Mouse (Mus musculus) layer of hippocampus, adult 2 months (tissue): ENCODE results near the gene E130114P18Rik. TPM values are rescaled to one million over a fixed set of nuclear protein-coding genes. Genes with fewer than 3 reads are reported as not detected.

Experiments
- DNase-seq, 2 experiments: peaks; one replicate each; pipeline ENCODE4 v3.0.0; 2022; ENCODE audit warnings: low spot score in 2 of 2
- H3K27ac ChIP-seq: fragments of 200-600 bp; 2 replicates; pipeline ENCODE4 v1.8.1; 2022
- H3K4me3 ChIP-seq: fragments of 200-600 bp; 2 replicates; pipeline ENCODE4 v1.8.1; 2022; ENCODE audit warnings: mild to moderate bottlenecking
- CTCF ChIP-seq: fragments of 200-600 bp; conservative IDR thresholded peaks from 2 replicates; pipeline ENCODE4 v1.8.1; 2022; ENCODE audit warnings: antibody characterized with exemption, mild to moderate bottlenecking, moderate library complexity
- total RNA-seq, 2 experiments: library from RNA; stranded (reverse); gene quantifications; 2 replicates each; pipeline ENCODE4 v1.2.3; 2021

Gene E130114P18Rik
- total RNA-seq, 2 experiments from 2014 or later, result 7.1 to 7.9 TPM

DNA sequence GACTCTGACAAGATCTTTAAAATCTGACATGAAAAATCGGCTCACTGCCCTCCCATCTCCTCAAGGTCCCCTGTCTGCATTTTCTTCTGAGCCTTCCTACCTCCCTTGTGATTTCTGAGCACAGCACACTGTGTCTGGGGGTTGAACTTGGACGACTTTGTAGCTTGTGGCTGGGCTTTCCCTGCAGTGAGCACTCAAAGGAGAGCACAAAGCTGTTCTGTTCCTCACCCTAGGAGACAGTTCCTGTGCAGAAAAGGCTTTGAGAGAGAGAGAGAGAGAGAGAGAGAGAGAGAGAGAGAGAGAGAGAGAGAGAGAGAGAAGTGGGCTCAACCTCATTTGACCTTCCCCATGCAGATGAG is 101.3 kb downstream of the E130114P18Rik start:
- Histone ChIP-seq H3K4me3 (no peak overlapping the region), H3K27ac (no peak overlapping the region)
- DNase-seq, result peak in 1 of 2 experiments; percentile 13
- no peak for TF ChIP-seq CTCF

DNA sequence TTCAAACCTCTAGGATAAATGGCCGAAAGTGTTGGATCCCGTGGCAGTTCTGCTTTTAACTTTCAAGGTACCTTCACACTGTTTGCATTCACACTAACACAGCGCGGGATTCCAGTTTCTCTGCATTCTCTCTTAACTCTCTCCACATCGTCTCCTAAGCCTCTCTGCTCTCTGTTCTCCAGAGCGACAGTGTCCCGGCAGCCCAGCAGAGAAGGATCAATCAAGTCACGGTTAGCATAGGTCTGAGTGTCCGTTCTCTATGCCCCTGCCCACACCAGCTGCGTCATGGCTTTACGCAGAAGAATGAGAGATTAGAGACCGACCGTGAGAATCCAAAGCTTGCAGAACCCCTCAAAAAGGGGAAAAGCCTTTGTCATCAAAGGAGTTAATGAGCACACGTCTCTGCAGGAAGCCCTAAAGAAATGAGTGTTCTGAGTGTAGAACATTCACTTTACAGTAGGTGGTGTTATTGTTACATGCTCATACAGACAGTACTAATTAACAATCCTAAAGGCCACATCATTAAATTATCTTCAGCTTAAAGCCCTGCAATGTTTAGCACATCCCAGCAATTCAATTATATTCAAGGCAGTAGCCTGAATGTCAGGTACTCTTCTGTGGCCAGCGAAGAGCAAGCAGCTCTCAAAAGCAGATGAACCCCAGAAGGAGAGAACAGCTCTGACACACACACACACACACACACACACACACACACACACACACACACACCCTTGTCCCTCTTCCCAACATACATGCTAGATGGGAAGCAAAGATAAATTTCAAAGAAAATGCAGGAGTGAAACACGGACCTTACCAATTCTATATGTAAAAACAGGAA is 101.9 kb downstream of the E130114P18Rik start:
- Histone ChIP-seq H3K27ac (peak overlapping the region; percentile 48; the same call in 1 of the 2 replicates), H3K4me3 (peak overlapping the region; percentile 45)
- no peak for DNase-seq
- peak; percentile 81 for TF ChIP-seq CTCF

- no peak for DNase-seq
- H3K27ac ChIP-seq, result no peak overlapping the region
- H3K4me3 ChIP-seq, result no peak overlapping the region
- TF ChIP-seq CTCF, result no peak
Observed at GRCm38 (mm10) chr4:97673854-97674510, 103.9 kb downstream of the E130114P18Rik start.

DNA sequence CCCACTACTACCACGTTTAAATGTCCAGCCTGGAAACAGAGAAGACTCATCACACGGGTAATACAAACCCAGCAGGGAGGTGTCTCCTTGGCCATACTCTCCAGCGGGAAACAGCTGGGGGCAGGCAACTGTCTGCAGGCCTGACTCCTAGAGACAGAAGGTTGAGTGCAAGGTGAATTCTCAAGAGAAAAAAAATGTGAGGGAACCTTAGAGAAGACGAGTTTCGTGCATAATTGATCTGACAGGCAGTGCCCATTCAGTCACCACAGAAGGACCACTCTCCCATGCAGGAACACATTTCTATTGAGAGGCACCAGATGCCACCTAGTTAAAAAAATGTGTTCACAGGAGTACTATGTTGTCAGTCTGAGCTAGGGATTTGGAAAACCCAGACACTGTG is 105.4 kb downstream of the E130114P18Rik start:
- Histone ChIP-seq H3K27ac (no peak overlapping the region), H3K4me3 (no peak overlapping the region)
- no peak for DNase-seq
- TF ChIP-seq CTCF, result no peak

DNA sequence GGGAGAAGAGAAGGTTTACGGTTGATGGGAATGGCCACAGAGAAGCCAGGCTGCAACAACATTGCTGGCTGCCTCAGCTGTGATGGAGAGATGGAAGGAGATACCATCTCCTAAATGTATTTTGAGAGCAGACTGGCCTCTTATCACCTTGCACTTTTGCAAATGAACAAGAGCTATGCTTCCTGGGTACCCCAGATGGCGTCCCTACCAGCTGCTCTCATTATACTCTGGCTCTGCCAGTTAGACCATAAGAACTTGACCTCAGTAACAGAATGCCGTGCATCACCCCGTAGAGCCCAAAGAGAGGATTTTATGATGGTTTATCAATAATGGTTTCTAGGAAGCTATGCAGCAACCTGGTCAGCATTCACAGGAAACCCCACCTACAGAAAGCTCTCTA is 106.0 kb downstream of the E130114P18Rik start:
- TF ChIP-seq CTCF, result no peak
- H3K27ac ChIP-seq, result no peak overlapping the region
- H3K4me3 ChIP-seq, result no peak overlapping the region
- DNase-seq, result no peak

DNA sequence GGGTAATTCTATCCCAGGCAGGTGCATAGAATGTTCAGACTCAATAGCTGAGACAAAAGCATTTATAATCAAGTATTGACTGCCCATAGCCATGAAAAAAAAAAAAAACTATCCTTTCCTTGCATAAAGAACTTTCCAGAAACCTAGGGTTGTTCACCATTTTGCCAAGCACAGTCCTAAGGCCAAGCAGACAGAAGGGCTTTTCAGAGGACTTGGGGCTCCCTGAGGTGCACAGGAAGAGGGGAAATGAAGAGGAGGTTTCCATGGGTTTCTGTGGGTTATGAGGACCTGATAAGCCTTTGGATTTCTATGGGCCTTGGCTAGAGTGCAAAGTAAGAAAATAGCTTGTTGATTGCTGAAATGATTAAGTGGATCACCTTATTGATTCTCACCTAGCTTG is 107.5 kb downstream of the E130114P18Rik start:
- H3K27ac ChIP-seq, result no peak overlapping the region
- TF ChIP-seq CTCF, result no peak
- no peak for DNase-seq
- H3K4me3 ChIP-seq, result no peak overlapping the region

DNA sequence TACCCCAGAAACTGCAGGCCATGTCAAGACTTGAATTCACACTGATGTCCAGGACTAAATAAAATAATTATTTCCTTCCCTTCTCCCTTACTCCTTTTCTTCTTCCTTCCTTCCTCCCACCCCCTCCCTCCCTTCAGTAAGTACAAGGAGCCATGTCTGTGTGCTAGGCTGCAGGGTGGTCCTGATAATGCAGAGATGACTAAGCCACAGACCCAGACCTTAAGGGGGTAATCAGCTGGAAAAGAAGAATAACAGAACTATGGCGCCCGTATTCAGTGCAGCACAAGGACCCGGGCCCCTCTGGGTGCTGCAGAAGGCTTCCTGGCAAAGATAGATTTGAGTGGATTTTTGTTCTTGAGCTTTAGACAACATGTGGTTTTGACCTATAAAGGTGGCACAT is 108.1 kb downstream of the E130114P18Rik start:
- no peak overlapping the region for H3K4me3 ChIP-seq
- no peak for TF ChIP-seq CTCF
- no peak for DNase-seq

DNA sequence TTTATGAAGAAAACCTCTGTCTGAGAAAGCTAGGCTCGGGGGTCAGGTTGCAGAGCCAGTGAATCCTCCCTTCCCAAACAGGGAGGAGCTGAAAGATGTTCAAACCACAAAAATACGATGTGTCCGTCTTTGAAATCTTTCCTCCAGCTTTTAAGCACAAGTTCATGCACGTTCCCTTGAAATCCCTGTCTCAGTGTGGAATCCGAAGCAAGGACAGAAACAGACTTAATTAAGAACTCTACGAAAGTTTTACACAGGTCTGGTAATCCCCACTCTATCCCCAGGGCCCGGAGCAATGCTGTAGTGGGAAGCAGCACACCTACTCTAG is 112.5 kb downstream of the E130114P18Rik start:
- Histone ChIP-seq H3K4me3 (no peak overlapping the region), H3K27ac (no peak overlapping the region)
- no peak for TF ChIP-seq CTCF
- no peak for DNase-seq

More for the DNA sequence above, 108.1 kb downstream of the E130114P18Rik start:
- no peak overlapping the region for H3K27ac ChIP-seq

DNA sequence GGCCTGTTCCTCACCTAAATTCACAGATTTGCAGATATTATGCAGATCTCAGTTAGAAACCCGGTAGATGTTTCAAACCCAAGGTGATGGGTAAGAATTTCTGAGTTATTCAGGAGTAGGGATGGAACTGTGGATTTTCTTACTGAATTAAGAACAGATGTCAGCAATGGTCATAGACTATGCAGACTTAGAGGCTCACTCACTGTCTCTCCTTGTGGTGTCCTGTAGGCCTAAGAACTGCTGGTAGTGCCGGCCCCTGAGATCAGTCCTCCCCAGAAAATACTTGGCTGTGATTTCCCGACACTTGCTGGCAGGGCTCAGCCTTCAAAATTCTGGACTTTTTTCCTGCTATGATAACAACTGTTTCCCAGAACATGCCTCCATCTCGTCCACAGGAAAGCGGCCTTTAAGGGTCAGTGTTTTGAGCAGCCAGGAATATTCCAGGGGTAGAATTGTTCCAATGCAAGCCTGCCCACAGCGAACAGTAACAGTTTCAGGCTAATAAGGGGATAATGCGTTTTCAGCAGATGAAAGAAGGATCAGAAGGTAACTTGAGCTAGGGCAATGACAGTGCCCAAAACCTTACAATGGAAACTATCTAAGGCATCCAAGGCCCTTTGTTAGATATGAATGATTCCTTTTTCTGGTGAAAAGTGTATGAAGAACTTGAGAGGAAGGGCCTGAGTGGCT is 113.0 kb downstream of the E130114P18Rik start:
- H3K27ac ChIP-seq, result no peak overlapping the region
- DNase-seq, result no peak
- no peak overlapping the region for H3K4me3 ChIP-seq
- no peak for TF ChIP-seq CTCF

DNA sequence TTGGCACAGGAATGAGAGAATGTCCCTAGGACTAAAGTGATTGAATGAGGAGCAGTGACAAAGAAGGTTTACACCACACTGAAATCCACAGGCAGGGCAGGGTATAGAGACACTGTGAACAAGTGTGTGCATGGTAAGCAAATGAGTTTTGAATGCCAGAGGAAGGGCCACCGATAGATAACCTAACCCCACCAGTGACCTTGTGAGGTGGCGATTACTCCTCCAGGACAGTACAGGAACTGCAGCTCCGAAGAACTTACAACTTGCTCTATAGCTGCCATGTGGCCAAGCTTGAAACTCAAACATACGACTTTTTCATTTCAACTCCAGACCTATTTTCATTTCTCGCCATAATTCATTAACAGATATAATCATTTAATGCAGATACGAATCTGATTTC is 114.0 kb downstream of the E130114P18Rik start:
- DNase-seq, result no peak
- TF ChIP-seq CTCF, result no peak; the same call in none of the 2 replicates
- Histone ChIP-seq H3K27ac (no peak overlapping the region), H3K4me3 (no peak overlapping the region)

- no peak for DNase-seq
- Histone ChIP-seq H3K27ac (no peak overlapping the region), H3K4me3 (no peak overlapping the region)
- TF ChIP-seq CTCF, result no peak
Observed at GRCm38 (mm10) chr4:97662841-97663240, 115.0 kb downstream of the E130114P18Rik start.

- TF ChIP-seq CTCF, result no peak
- DNase-seq, result no peak
- H3K4me3 ChIP-seq, result no peak overlapping the region
- H3K27ac ChIP-seq, result no peak overlapping the region
Observed at GRCm38 (mm10) chr4:97661611-97662273, 116.1 kb downstream of the E130114P18Rik start.

GRCm38 (mm10) chr4:97657586-97657985 is 120.3 kb downstream of the E130114P18Rik start:
- no peak overlapping the region for H3K4me3 ChIP-seq
- DNase-seq, result no peak
- no peak overlapping the region for H3K27ac ChIP-seq
- TF ChIP-seq CTCF, result no peak
